Mouse (Mus musculus) embryonic fibroblast, embryonic 13.5 days (primary cell): ENCODE data around the gene Apc2.

ENCODE experiments used
- CTCF ChIP-seq: IDR thresholded peaks from 2 replicates; pipeline ENCODE4 v1.5.1; 2011; ENCODE audit warnings: mild to moderate bottlenecking, control low read depth, low read length, moderate library complexity, borderline replicate concordance; ENCODE audit not compliant: insufficient read depth
- POLR2A ChIP-seq: IDR thresholded peaks from 2 replicates; pipeline ENCODE4 v1.6.1; 2011; ENCODE audit warnings: low read depth, mild to moderate bottlenecking, control low read depth, low read length, moderate library complexity

DNA sequence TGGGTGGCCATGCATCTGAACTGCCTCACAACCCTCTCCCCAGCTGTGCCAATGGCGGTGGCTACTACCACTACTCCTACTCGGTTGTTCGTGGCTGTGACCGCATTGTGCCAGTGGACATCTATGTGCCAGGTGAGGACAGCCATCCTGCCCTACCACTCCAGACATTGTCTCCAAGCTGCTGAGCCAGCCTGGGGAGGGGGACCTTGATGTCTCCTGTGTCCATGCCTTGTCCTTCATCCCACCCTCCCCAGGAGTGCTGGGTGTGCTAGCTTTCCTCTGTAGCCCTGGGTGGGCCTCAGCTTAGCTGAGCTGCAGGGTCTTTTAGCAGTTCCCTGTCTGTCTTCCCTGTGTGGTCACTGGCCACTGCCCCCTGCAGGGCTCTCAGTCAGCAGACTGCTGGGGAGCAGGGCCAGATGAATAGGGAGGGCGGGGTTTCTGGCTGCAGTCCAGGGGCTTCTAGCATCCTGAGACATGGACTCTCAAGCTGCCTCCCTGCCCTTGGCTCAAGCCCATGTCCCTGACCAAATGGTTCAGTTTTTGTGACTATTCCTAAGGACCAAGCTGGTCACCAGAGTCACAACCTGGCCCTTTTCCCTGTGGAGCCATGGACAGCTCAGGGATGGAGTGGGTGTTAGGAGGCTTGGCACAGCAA lies 39.8 kb upstream of the Apc2 start:
- TF ChIP-seq POLR2A (no peak; the same call in 1 of the 2 replicates), CTCF (no peak)
